Mouse (Mus musculus): ENCODE measurements around the gene Tmem206. TPM values are rescaled to one million over a fixed set of nuclear protein-coding genes. Genes with fewer than 3 reads are reported as not detected.

Gene Tmem206
- polyA plus RNA-seq, 1 experiment from 2014 or later = 36.3 TPM

GRCm38 (mm10) chr1:191295784-191296183, 29.9 kb upstream of the Tmem206 start:
- H3K4me3 ChIP-seq = no peak overlapping the region
- H3K4me1 ChIP-seq (replicated peaks) = no peaks in the 10 kb centered on the region
- no peak overlapping the region for H3K9ac ChIP-seq
- no peak overlapping the region for H3K27ac ChIP-seq (replicated peaks)
- no peaks in the 10 kb centered on the region for H3K9me3 ChIP-seq
- ATAC-seq (ENCODE audit: low read depth) = no peak
- no peaks in the 10 kb centered on the region for H3K36me3 ChIP-seq
- no peaks in the 10 kb centered on the region for H3K27me3 ChIP-seq
- 49% methylated on average over 3 of the region's 3 CpGs for WGBS
- no peak overlapping the region for H3K4me2 ChIP-seq

DNA sequence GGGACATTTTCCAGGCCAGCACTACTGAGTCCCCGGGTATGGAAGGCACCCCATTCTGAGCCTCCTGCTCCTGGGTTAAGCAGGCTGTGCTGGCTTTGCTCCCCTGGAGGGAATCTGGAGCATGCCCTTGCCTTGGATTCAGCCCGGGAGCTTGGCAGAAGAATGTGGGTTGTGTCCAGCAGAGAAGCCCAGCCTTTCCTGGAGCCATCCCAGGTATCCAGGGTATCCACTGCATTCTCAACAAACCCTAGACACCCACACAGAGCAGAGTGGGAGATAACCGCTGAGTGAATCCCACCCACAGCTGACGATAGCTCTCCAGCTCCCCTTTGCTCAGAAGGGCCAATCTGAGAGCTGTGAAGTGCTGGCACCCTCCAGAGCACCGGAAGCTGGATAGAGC, 29.3 kb upstream of the Tmem206 start:
- Histone ChIP-seq H3K9ac (no peak overlapping the region), H3K27ac (replicated peaks) (no peak overlapping the region), H3K4me3 (no peak overlapping the region), H3K27me3 (no peaks in the 10 kb centered on the region), H3K9me3 (no peaks in the 10 kb centered on the region), H3K4me1 (replicated peaks) (no peaks in the 10 kb centered on the region), H3K36me3 (no peaks in the 10 kb centered on the region), H3K4me2 (no peak overlapping the region)
- 69% methylated on average over 5 of the region's 5 CpGs for WGBS
- no peak for ATAC-seq (ENCODE audit: low read depth)

GRCm38 (mm10) chr1:191298304-191298703, 27.4 kb upstream of the Tmem206 start:
- Histone ChIP-seq H3K9ac (no peak overlapping the region), H3K36me3 (no peaks in the 10 kb centered on the region), H3K4me1 (replicated peaks) (no peaks in the 10 kb centered on the region), H3K27ac (replicated peaks) (no peak overlapping the region), H3K4me3 (no peak overlapping the region), H3K27me3 (no peaks in the 10 kb centered on the region), H3K4me2 (no peak overlapping the region), H3K9me3 (no peaks in the 10 kb centered on the region)
- WGBS = 91% methylated on average over 4 of the region's 4 CpGs
- no peak for ATAC-seq (ENCODE audit: low read depth)

DNA sequence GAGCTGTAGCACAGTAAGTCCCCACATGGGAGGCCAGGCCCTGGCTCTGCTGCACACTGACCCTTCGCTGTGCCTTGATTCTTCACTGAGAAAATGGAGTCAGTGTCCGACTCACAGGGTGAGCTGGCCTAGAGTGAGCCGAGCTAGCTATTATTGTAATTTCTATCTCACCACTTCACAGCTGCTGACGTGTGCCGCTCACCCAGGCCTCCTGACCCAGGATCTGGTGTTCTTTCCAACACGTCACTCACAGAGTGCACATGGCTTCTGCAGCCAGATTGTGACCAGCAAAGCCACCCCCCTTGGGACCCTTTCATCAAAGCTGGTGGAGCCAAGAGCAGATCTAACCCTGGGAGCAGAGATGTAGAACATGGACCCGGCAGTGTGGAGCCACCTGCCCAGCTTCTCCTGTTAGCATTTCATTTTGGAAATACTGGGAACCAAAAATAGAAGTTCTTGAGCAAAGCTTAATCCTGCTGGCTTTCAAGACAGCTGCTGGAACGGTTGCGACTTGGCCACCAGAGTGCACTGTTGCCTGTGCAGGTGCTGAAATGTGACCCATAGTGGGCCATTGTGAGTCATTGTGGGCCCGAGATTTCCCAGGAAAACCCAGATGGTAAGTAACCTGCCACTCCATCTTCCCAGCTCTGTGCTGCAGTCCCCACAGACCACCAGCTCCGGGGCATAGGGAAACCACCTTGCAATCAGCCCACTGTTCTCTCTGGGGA, 26.3 kb upstream of the Tmem206 start:
- H3K4me1 ChIP-seq (replicated peaks) = no peaks in the 10 kb centered on the region
- H3K4me3 ChIP-seq = no peak overlapping the region
- H3K9me3 ChIP-seq = no peaks in the 10 kb centered on the region
- H3K9ac ChIP-seq = no peak overlapping the region
- H3K4me2 ChIP-seq = no peak overlapping the region
- ATAC-seq (ENCODE audit: low read depth) = no peak
- no peaks in the 10 kb centered on the region for H3K27me3 ChIP-seq
- WGBS = 53% methylated on average over 11 of the region's 11 CpGs
- no peaks in the 10 kb centered on the region for H3K36me3 ChIP-seq
- no peak overlapping the region for H3K27ac ChIP-seq (replicated peaks)

DNA sequence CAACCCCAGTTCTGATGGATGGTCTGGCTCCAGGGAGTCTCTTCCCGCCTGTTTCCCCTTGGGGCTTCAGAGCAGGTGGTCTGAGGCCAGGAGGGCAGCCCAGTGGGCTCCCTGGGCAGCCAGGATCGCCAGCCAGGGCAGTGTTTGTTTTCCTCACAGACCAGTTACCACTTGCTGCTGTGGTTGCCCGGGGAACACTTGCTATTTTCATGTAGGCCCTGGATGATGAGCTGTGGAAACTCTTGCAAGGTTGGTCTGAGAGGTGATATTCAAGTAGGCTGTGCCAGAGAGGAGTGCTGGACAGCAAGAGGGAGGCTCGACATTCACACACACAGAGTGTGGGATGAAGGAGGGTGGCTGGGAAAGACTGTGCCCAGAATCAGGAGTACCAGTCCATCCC, 23.8 kb upstream of the Tmem206 start:
- H3K4me3 ChIP-seq = no peak overlapping the region
- ATAC-seq (ENCODE audit: low read depth) = no peak
- H3K9ac ChIP-seq = no peak overlapping the region
- no peaks in the 10 kb centered on the region for H3K9me3 ChIP-seq
- WGBS = 38% methylated on average over 4 of the region's 4 CpGs
- H3K4me2 ChIP-seq = no peak overlapping the region
- no peaks in the 10 kb centered on the region for H3K4me1 ChIP-seq (replicated peaks)
- no peak overlapping the region for H3K27ac ChIP-seq (replicated peaks)
- no peaks in the 10 kb centered on the region for H3K27me3 ChIP-seq
- peaks cover 8% of the 10 kb centered on the region for H3K36me3 ChIP-seq

DNA sequence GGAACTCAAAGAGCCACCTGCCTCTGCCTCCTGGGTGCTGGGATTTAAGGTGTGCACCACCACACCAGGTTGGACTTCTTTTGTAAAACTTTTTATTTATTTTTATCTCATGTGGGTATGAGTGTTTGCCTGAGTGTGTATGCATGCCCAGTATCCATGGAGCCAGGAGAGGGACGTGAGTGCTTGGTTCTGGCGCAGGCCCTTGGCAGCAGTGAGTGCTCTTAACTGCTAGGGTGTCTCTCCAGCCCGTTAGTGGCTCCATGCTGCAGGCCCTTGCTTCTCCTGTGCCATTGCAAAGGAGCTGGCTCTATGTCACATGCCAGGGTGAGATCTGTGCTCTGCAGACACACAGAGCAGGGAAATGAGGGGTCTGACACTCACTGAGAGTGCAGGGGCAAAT, 22.0 kb upstream of the Tmem206 start:
- no peaks in the 10 kb centered on the region for H3K9me3 ChIP-seq
- H3K27me3 ChIP-seq = no peaks in the 10 kb centered on the region
- H3K27ac ChIP-seq (replicated peaks) = no peak overlapping the region
- 79% methylated on average over 3 of the region's 3 CpGs for WGBS
- H3K4me3 ChIP-seq = no peak overlapping the region
- peaks cover 21% of the 10 kb centered on the region for H3K36me3 ChIP-seq
- H3K9ac ChIP-seq = no peak overlapping the region
- H3K4me1 ChIP-seq (replicated peaks) = no peaks in the 10 kb centered on the region
- no peak overlapping the region for H3K4me2 ChIP-seq
- ATAC-seq (ENCODE audit: low read depth) = no peak

DNA sequence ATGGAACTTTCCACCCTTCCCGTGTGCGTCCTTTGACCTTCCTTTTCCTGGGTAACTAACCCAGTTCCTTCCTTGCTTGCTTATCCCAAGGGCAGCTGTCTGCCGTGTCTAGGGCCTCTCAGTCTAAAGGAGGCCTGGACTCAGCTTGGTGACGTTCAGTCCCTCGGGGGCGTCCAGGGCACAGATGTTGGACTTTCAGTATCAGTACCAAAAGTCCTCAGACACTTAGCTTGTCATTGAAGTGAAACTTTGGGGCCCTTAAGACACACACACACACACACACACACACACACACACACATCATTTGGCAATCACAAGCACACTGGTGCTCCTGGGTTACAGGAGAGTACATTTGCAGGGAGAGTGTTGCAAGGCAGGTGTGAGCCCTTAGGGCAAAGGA, 21.5 kb upstream of the Tmem206 start:
- no peaks in the 10 kb centered on the region for H3K9me3 ChIP-seq
- no peak for ATAC-seq (ENCODE audit: low read depth)
- H3K4me3 ChIP-seq = no peak overlapping the region
- WGBS = 78% methylated on average over 6 of the region's 6 CpGs
- peaks cover 21% of the 10 kb centered on the region for H3K36me3 ChIP-seq
- no peaks in the 10 kb centered on the region for H3K4me1 ChIP-seq (replicated peaks)
- H3K27ac ChIP-seq (replicated peaks) = no peak overlapping the region
- no peak overlapping the region for H3K9ac ChIP-seq
- H3K4me2 ChIP-seq = no peak overlapping the region
- no peaks in the 10 kb centered on the region for H3K27me3 ChIP-seq

- H3K4me1 ChIP-seq (replicated peaks) = no peaks in the 10 kb centered on the region
- H3K4me2 ChIP-seq = no peak overlapping the region
- WGBS = 60% methylated on average over 7 of the region's 7 CpGs
- no peaks in the 10 kb centered on the region for H3K9me3 ChIP-seq
- H3K36me3 ChIP-seq = peaks cover 25% of the 10 kb centered on the region
- H3K27me3 ChIP-seq = no peaks in the 10 kb centered on the region
- ATAC-seq (ENCODE audit: low read depth) = no peak
- H3K9ac ChIP-seq = no peak overlapping the region
- no peak overlapping the region for H3K27ac ChIP-seq (replicated peaks)
- no peak overlapping the region for H3K4me3 ChIP-seq
Measured at GRCm38 (mm10) chr1:191305610-191306009, 20.1 kb upstream of the Tmem206 start.

DNA sequence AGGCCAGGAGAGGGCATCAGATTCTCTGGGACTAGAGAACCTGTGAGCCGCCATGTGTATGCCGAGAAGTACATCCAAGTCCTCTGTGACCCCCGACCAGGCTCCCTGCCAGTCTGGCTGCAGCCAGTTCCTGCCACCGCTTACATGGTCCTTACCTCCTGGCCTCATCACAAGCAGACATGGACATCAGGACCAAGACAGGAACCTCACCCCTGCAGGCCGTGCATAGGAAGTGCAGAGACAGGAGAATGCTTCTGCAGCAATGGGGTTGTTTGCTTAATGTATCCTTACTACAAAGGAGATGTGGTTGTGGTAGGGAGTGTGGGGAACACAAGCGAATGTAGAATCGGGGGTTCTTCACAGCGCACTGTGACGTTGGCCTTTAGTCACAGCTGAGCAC, 19.4 kb upstream of the Tmem206 start:
- Histone ChIP-seq H3K4me2 (no peak overlapping the region), H3K27me3 (no peaks in the 10 kb centered on the region), H3K4me1 (replicated peaks) (no peaks in the 10 kb centered on the region), H3K36me3 (peaks cover 25% of the 10 kb centered on the region), H3K9ac (no peak overlapping the region), H3K9me3 (no peaks in the 10 kb centered on the region), H3K4me3 (no peak overlapping the region), H3K27ac (replicated peaks) (no peak overlapping the region)
- no peak for ATAC-seq (ENCODE audit: low read depth)
- 89% methylated on average over 9 of the region's 9 CpGs for WGBS

GRCm38 (mm10) chr1:191307766-191308455, 17.8 kb upstream of the Tmem206 start:
- no peak overlapping the region for H3K9ac ChIP-seq
- no peak for ATAC-seq (ENCODE audit: low read depth)
- peaks cover 25% of the 10 kb centered on the region for H3K36me3 ChIP-seq
- peaks cover 4% of the 10 kb centered on the region; the same call in 1 of the 2 replicates for H3K4me1 ChIP-seq (replicated peaks)
- H3K9me3 ChIP-seq = no peaks in the 10 kb centered on the region
- 84% methylated on average over 9 of the region's 9 CpGs for WGBS
- no peak overlapping the region for H3K4me3 ChIP-seq
- H3K27me3 ChIP-seq = no peaks in the 10 kb centered on the region
- no peak overlapping the region for H3K27ac ChIP-seq (replicated peaks)
- no peak overlapping the region for H3K4me2 ChIP-seq

DNA sequence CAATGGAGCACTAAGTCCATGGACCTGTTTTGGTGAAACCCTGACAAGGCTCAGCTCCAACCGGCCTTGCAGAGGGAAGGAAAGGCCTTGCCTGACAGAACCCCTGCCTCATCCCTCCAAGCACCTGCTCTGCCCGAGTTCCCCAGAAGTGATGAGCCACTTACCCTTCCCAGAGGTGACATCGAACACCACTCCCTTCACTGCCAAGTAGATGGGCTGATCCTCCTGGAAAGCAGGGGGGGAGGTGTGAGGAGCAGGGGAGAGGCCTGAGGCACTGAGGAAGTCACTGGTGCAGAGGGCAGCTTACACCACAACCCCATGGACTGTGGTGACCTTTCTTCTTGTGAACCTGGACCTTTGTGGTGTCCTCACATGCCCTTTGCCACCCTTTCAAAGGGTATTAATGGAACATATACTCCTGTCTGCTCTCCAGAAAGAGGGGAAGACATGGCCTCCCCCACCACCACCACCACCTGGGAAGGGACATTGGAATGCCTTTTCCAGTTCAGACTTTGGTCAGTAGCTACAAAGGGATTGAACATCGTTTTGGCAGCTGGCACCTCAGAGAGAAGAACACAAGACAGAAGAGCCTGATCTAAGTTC, 14.3 kb upstream of the Tmem206 start:
- Histone ChIP-seq H3K9me3 (no peaks in the 10 kb centered on the region), H3K27ac (replicated peaks) (no peak overlapping the region), H3K4me2 (no peak overlapping the region), H3K4me1 (replicated peaks) (peaks cover 7% of the 10 kb centered on the region; the same call in 1 of the 2 replicates), H3K36me3 (peaks cover 21% of the 10 kb centered on the region), H3K9ac (no peak overlapping the region), H3K4me3 (no peak overlapping the region), H3K27me3 (no peaks in the 10 kb centered on the region)
- no peak for ATAC-seq (ENCODE audit: low read depth)
- 74% methylated on average over 4 of the region's 4 CpGs for WGBS

DNA sequence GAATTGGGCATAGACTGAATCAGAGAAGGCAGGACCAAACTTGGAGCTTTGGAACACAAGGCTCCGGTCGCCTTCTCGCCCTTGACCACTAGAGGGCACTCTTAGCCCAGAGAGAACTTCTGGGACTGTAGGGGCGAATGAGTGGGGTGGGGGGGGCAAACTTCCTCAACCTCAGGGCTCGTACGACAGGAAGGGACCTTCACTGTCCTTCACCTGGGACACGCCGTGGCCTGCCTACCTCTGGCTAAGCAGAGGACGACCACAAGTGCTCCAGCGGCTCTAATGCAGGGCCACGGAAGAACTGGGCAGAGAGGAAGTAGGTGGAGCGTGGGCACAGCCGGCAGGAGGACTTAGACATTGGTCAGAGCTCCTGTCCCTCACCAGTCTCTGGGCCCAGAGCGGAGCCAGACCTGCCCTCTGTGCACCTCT, 13.2 kb upstream of the Tmem206 start:
- peak; percentile 83 for ATAC-seq (ENCODE audit: low read depth)
- H3K36me3 ChIP-seq = peaks cover 13% of the 10 kb centered on the region
- H3K27ac ChIP-seq (replicated peaks) = no peak overlapping the region
- no peaks in the 10 kb centered on the region for H3K9me3 ChIP-seq
- peaks cover 14% of the 10 kb centered on the region for H3K4me1 ChIP-seq (replicated peaks)
- 1% methylated on average over 14 of the region's 14 CpGs for WGBS
- no peaks in the 10 kb centered on the region for H3K27me3 ChIP-seq
- H3K9ac ChIP-seq = peak overlapping the region; percentile 67
- H3K4me3 ChIP-seq = peak overlapping the region; percentile 44
- peak overlapping the region; percentile 52 for H3K4me2 ChIP-seq
